Mouse (Mus musculus) gastrocnemius, postnatal 4 days (tissue): ENCODE data around the gene Spaca4. TPM values are rescaled to one million over a fixed set of nuclear protein-coding genes. Genes with fewer than 3 reads are reported as not detected.

ENCODE experiments used
- total RNA-seq, 2 experiments: library from RNA; stranded (reverse); gene quantifications; 2 replicates each; pipeline ENCODE4 v1.2.3; 2021

Gene Spaca4
- total RNA-seq, 2 experiments from 2014 or later = not detected

Other genes starting within 250 kb of the Spaca4 start
- under 1 TPM; 0.17 to 0.36 TPM for gene Tulp2, start 243.9 kb downstream of the Spaca4 start, total RNA-seq
- 1 to 10 TPM; 3.8 to 5.4 TPM for gene Gm45808, start 239.0 kb downstream of the Spaca4 start, total RNA-seq
- 1 to 10 TPM; 8.3 TPM for gene Dhdh, start 237.0 kb downstream of the Spaca4 start, total RNA-seq
- gene Nucb1, start 215.4 kb downstream of the Spaca4 start, total RNA-seq = 100 to 1,000 TPM; 182 to 199 TPM
- gene Ppp1r15a, start 199.5 kb downstream of the Spaca4 start, total RNA-seq = 10 to 100 TPM; 22.7 to 23.5 TPM
- 10 to 100 TPM; 17.1 to 20.3 TPM for gene Plekha4, start 199.5 kb downstream of the Spaca4 start, total RNA-seq
- under 1 TPM; 0.61 to 0.80 TPM for gene Hsd17b14, start 170.9 kb downstream of the Spaca4 start, total RNA-seq
- 10 to 100 TPM; 32.2 to 36.3 TPM for gene Bcat2, start 155.7 kb downstream of the Spaca4 start, total RNA-seq
- gene Fgf21, start 110.3 kb downstream of the Spaca4 start, total RNA-seq = not detected
- not detected for gene Fut1, start 108.5 kb downstream of the Spaca4 start, total RNA-seq
- under 1 TPM; 0.34 to 0.36 TPM for gene Izumo1, start 104.0 kb downstream of the Spaca4 start, total RNA-seq
- gene Rasip1, start 98.3 kb downstream of the Spaca4 start, total RNA-seq = 10 to 100 TPM; 23.0 to 25.6 TPM
- 100 to 1,000 TPM; 170 to 187 TPM for gene Mamstr, start 85.8 kb downstream of the Spaca4 start, total RNA-seq
- not detected for gene Fut2, start 59.4 kb downstream of the Spaca4 start, total RNA-seq
- 1 to 10 TPM in 1 of 2 experiments, under 1 TPM in 1; 0.88 to 1.3 TPM for gene Ntn5, start 41.8 kb downstream of the Spaca4 start, total RNA-seq
- under 1 TPM; 0.23 to 0.39 TPM for gene Sec1, start 31.4 kb downstream of the Spaca4 start, total RNA-seq
- gene Car11, start 26.0 kb downstream of the Spaca4 start, total RNA-seq = 1 to 10 TPM; 4.6 to 4.9 TPM
- gene Dbp, start 20.7 kb downstream of the Spaca4 start, total RNA-seq = 10 to 100 TPM; 22.1 to 26.9 TPM
- 1,000 to 10,000 TPM in 1 of 2 experiments, 100 to 1,000 TPM in 1; 1,000 to 1,132 TPM for gene Rpl18, start 10.4 kb downstream of the Spaca4 start, total RNA-seq
- 10 to 100 TPM; 17.4 to 17.9 TPM for gene Sphk2, start 7.8 kb downstream of the Spaca4 start, total RNA-seq
- under 1 TPM; 0.34 to 0.52 TPM for gene Fam83e, start 4.6 kb downstream of the Spaca4 start, total RNA-seq
- gene Lmtk3, start 57.9 kb upstream of the Spaca4 start, total RNA-seq = under 1 TPM; 0.54 to 0.65 TPM
- gene Sult2b1, start 58.9 kb upstream of the Spaca4 start, total RNA-seq = under 1 TPM in 1 of 2 experiments, not detected in 1; 0.60 TPM
- gene Cyth2, start 88.8 kb upstream of the Spaca4 start, total RNA-seq = 10 to 100 TPM; 56.1 to 61.5 TPM
- gene Kcnj14, start 99.0 kb upstream of the Spaca4 start, total RNA-seq = under 1 TPM; 0.39 TPM
- gene Grwd1, start 105.1 kb upstream of the Spaca4 start, total RNA-seq = 10 to 100 TPM; 17.4 to 18.0 TPM
- 100 to 1,000 TPM; 101 to 104 TPM for gene Kdelr1, start 147.0 kb upstream of the Spaca4 start, total RNA-seq
- gene Grin2d, start 152.6 kb upstream of the Spaca4 start, total RNA-seq = 1 to 10 TPM; 1.2 to 1.5 TPM
- gene Syngr4, start 170.9 kb upstream of the Spaca4 start, total RNA-seq = under 1 TPM; 0.39 to 0.75 TPM
- gene Tmem143, start 171.1 kb upstream of the Spaca4 start, total RNA-seq = 10 to 100 TPM; 31.4 to 33.7 TPM
- gene Emp3, start 195.6 kb upstream of the Spaca4 start, total RNA-seq = 10 to 100 TPM; 85.8 to 88.0 TPM
- gene Ccdc114, start 198.3 kb upstream of the Spaca4 start, total RNA-seq = 1 to 10 TPM; 2.4 to 2.5 TPM